Mouse (Mus musculus) kidney, postnatal 25 days (tissue): Measurements from ENCODE around the gene Cemip.

ENCODE experiments used
- DNase-seq, 2 experiments: peaks; one replicate each; pipeline ENCODE4 v3.0.0; 2021; ENCODE audit warnings: mixed read lengths in 2 of 2

Gene Cemip

GRCm38 (mm10) chr7:84090793-84091192 lies 4.5 kb upstream of the Cemip start:
- DNase-seq, result no peak

GRCm38 (mm10) chr7:84089777-84090176 lies 3.5 kb upstream of the Cemip start:
- DNase-seq, result peak in 1 of 2 experiments; percentile 39

GRCm38 (mm10) chr7:84088971-84089370 lies 2.7 kb upstream of the Cemip start:
- DNase-seq, result peak; percentile 83 to 91

- DNase-seq, result no peak
Observed at GRCm38 (mm10) chr7:84088191-84088590, 1.9 kb upstream of the Cemip start.

GRCm38 (mm10) chr7:84085049-84085945 lies 1.0 kb downstream of the Cemip start:
- peak; percentile 77 to 78 for DNase-seq

- no peak for DNase-seq
Observed at GRCm38 (mm10) chr7:84077257-84078013, 8.9 kb downstream of the Cemip start.

GRCm38 (mm10) chr7:84074266-84074665 lies 12.0 kb downstream of the Cemip start:
- DNase-seq, result no peak

GRCm38 (mm10) chr7:84073856-84074255 lies 12.4 kb downstream of the Cemip start:
- DNase-seq, result no peak

- DNase-seq, result no peak
Observed at GRCm38 (mm10) chr7:84068931-84069330, 17.4 kb downstream of the Cemip start.

GRCm38 (mm10) chr7:84059799-84060198 lies 26.5 kb downstream of the Cemip start:
- no peak for DNase-seq

- DNase-seq, result peak; percentile 74 to 89
Observed at GRCm38 (mm10) chr7:84055961-84056629, 30.2 kb downstream of the Cemip start.

GRCm38 (mm10) chr7:84053856-84054255 lies 32.4 kb downstream of the Cemip start:
- no peak for DNase-seq

- DNase-seq, result no peak
Observed at GRCm38 (mm10) chr7:84051423-84051822, 34.9 kb downstream of the Cemip start.

- no peak for DNase-seq
Observed at GRCm38 (mm10) chr7:84045546-84045945, 40.8 kb downstream of the Cemip start.

- DNase-seq, result no peak
Observed at GRCm38 (mm10) chr7:84044581-84045290, 41.6 kb downstream of the Cemip start.

GRCm38 (mm10) chr7:84042726-84043125 lies 43.6 kb downstream of the Cemip start:
- DNase-seq, result peak; percentile 61 to 73

- DNase-seq, result peak; percentile 29 to 58
Observed at GRCm38 (mm10) chr7:84039856-84040522, 46.3 kb downstream of the Cemip start.

GRCm38 (mm10) chr7:84038642-84039041 lies 47.7 kb downstream of the Cemip start:
- no peak for DNase-seq

GRCm38 (mm10) chr7:84032831-84033230 lies 53.5 kb downstream of the Cemip start:
- DNase-seq, result no peak

- no peak for DNase-seq
Observed at GRCm38 (mm10) chr7:84029120-84029771, 57.1 kb downstream of the Cemip start.

- DNase-seq, result no peak
Observed at GRCm38 (mm10) chr7:84028368-84028767, 57.9 kb downstream of the Cemip start.
